Mouse (Mus musculus): ENCODE data around the gene Olfr1408. TPM values are rescaled to one million over a fixed set of nuclear protein-coding genes. Genes with fewer than 3 reads are reported as not detected.

Olfr1408 gene
- not detected in 2 replicates for polyA plus RNA-seq (2014; fragmentation: Nextera tagmentation; extraction: Ambion mirVana)

- WGBS: 80% methylated on average over 2 of the region's 2 CpGs
- H3K4me2 ChIP-seq (ENCODE audit: low read depth, low read length): no peak within 1 kb of the TSS
Observed at GRCm38 (mm10) chr1:173137274-173137673, at the start of gene Olfr1408. Gene Olfr1408 (minus strand): TSS chr1:173137374.

DNA sequence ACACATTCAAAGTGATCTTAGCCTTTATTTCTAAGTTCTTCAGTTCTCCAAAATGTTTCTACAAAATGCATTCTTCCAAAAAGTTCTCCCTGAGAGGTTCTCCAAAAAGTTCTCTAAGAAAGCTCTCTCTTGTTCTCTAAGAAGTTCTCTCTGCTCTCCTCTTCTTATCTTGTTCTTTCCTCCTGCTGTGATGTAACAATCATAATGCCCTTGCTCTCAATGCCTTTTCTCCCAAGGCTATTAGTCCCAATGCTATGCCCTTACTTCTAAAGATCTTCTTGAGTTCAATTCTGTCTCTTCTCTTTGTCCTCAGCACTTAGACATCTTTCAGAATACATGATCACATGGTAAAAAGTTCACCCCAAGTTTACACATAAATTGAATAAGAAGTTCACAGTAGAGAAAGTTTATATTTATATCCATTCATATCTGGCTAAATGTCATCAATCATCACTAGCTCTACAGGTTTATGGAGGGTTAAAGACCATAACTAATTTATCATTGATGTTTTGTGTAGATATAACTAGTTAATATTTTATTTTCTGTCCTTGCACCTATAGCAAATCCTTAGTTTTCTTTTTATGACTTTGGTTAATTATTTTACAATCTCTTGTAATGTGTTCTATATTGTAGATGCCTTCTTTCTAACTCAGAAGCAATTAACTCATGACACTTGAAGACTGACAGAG lies 37.1 kb upstream of the Olfr1408 start:
- no peak overlapping the region for H3K4me2 ChIP-seq (ENCODE audit: low read depth, low read length)
- H3K27ac ChIP-seq (ENCODE audit: low read depth, low read length): no peak overlapping the region
- no peaks in the 10 kb centered on the region for H3K9me3 ChIP-seq (ENCODE audit: control insufficient read depth, low read length)
- no peak for ATAC-seq (ENCODE audit: low read depth)
- no peaks in the 10 kb centered on the region for H3K27me3 ChIP-seq (ENCODE audit: control insufficient read depth, insufficient read depth, low read length)
- H3K4me1 ChIP-seq (ENCODE audit: control insufficient read depth, insufficient read depth, low read length): no peaks in the 10 kb centered on the region
- H3K4me3 ChIP-seq (ENCODE audit: low read depth, low read length): no peak overlapping the region
- H3K36me3 ChIP-seq (ENCODE audit: control insufficient read depth, insufficient read depth, low read length): no peaks in the 10 kb centered on the region
- H3K9ac ChIP-seq (replicated peaks; ENCODE audit: low read depth, low read length): no peak overlapping the region

More at GRCm38 (mm10) chr1:173137274-173137673, at the start of gene Olfr1408:
- H3K4me3 ChIP-seq (ENCODE audit: low read depth, low read length): no peak within 1 kb of the TSS
- H3K27me3 ChIP-seq (ENCODE audit: control insufficient read depth, insufficient read depth, low read length): no peaks in the 10 kb centered on the region
- ATAC-seq (ENCODE audit: low read depth): no peak
- H3K9ac ChIP-seq (replicated peaks; ENCODE audit: low read depth, low read length): no peak within 1 kb of the TSS
- no peak within 1 kb of the TSS for H3K27ac ChIP-seq (ENCODE audit: low read depth, low read length)
- no peaks in the 10 kb centered on the region for H3K4me1 ChIP-seq (ENCODE audit: control insufficient read depth, insufficient read depth, low read length)
- no peaks in the 10 kb centered on the region for H3K9me3 ChIP-seq (ENCODE audit: control insufficient read depth, low read length)
- no peaks in the 10 kb centered on the region for H3K36me3 ChIP-seq (ENCODE audit: control insufficient read depth, insufficient read depth, low read length)

Other genes with a start within 250 kb of the Olfr1408 start
- gene Apcs, start 242.3 kb downstream of the Olfr1408 start, polyA plus RNA-seq (2014; fragmentation: Nextera tagmentation; extraction: Ambion mirVana): not detected in 2 replicates
- not detected in 2 replicates for gene Olfr16, start 187.0 kb downstream of the Olfr1408 start, polyA plus RNA-seq (2014; fragmentation: Nextera tagmentation; extraction: Ambion mirVana)
- gene Olfr1406, start 53.3 kb upstream of the Olfr1408 start, polyA plus RNA-seq (2014; fragmentation: Nextera tagmentation; extraction: Ambion mirVana): not detected in 2 replicates
- not detected in 2 replicates for gene Olfr218, start 60.4 kb upstream of the Olfr1408 start, polyA plus RNA-seq (2014; fragmentation: Nextera tagmentation; extraction: Ambion mirVana)
- not detected in 2 replicates for gene Olfr1404, start 75.0 kb upstream of the Olfr1408 start, polyA plus RNA-seq (2014; fragmentation: Nextera tagmentation; extraction: Ambion mirVana)
- gene Fcer1a, start 89.8 kb upstream of the Olfr1408 start, polyA plus RNA-seq (2014; fragmentation: Nextera tagmentation; extraction: Ambion mirVana): not detected in 2 replicates
- gene Olfr418, start 128.6 kb upstream of the Olfr1408 start, polyA plus RNA-seq (2014; fragmentation: Nextera tagmentation; extraction: Ambion mirVana): not detected in 2 replicates
- gene Mptx2, start 140.4 kb upstream of the Olfr1408 start, polyA plus RNA-seq (2014; fragmentation: Nextera tagmentation; extraction: Ambion mirVana): not detected in 2 replicates
- 34.4 and 35.6 TPM in 2 replicates for gene Ackr1, start 196.4 kb upstream of the Olfr1408 start, polyA plus RNA-seq (2014; fragmentation: Nextera tagmentation; extraction: Ambion mirVana)
- 1.1 and 2.7 TPM in 2 replicates for gene Aim2, start 213.5 kb upstream of the Olfr1408 start, polyA plus RNA-seq (2014; fragmentation: Nextera tagmentation; extraction: Ambion mirVana)
- gene Cadm3, start 230.3 kb upstream of the Olfr1408 start, polyA plus RNA-seq (2014; fragmentation: Nextera tagmentation; extraction: Ambion mirVana): 151 and 174 TPM in 2 replicates